Mouse (Mus musculus): ENCODE data around the gene Slc16a1.

- no peak for TF ChIP-seq POLR2A (IDR thresholded peaks at IDR 0.05; ENCODE audit: insufficient read depth, low read depth, low read length)
- TF ChIP-seq CTCF (IDR thresholded peaks at IDR 0.05; ENCODE audit: insufficient read depth, low read depth, low read length): no peak
Observed at GRCm38 (mm10) chr3:104666950-104667349, 28.5 kb downstream of the Slc16a1 start.

Measured in olfactory bulb, adult 2 months (tissue).